11 mouse cellular contexts compared by ENCODE assay signal in the genomic region with DNA sequence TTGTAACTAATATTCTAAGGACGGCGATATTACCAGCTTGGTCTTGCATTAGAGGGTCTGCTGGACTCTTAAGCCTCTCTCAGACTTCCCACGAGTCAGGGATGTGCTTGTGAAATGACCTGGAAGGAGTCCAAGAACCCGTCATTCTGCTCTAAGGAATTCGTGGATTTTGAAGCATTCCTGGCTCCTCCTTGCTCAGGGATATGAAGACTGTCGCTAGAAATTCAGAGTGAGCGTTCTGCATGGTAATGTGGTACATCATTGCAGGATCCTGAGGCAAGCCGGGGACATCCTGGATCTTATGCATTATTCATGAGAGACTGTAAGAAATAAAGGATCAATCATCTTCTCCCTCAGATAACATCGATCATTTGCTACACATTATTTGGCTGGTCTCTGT.
DNase-seq lines count a peak whose midpoint lies in the region; ATAC-seq lines count a peak whose summit lies in the region.
"Had no signal": no experiment of that assay in that cellular context is flagged by ENCODE, and none has a peak within 500 bp of the region (broad histone marks: within the 10 kb centered on the region; RNA-seq: fewer than 3 reads in every experiment).

No protein-coding gene starts in this region.

- no peaks in the 10 kb centered on the region for H3K9me3 ChIP-seq in heart, embryonic 15.5 days (replicated peaks)

- no peak for ATAC-seq in heart, embryonic 15.5 days (replicated peaks; ENCODE audit: insufficient number of reproducible peaks, insufficient read depth, low FRiP score, low read depth)
- ATAC-seq in erythroblast, adult 5-6 weeks (replicated peaks; ENCODE audit: low FRiP score, poor library complexity, severe bottlenecking): no peak

- peak overlapping the region; percentile 18; the same call in 1 of the 2 replicates for H3K4me2 ChIP-seq in heart, embryonic 15.5 days

- WGBS in heart, embryonic 15.5 days: 44% methylated on average over 9 of the region's 9 CpGs

- H3K4me3 ChIP-seq in heart, embryonic 15.5 days: no peak overlapping the region
- H3K4me3 ChIP-seq: layer of hippocampus, adult 2 months had no signal

- no peak overlapping the region for H3K9ac ChIP-seq in heart, embryonic 15.5 days

- H3K27me3 ChIP-seq in heart, embryonic 15.5 days: no peaks in the 10 kb centered on the region

- DNase-seq in heart, postnatal 4 days: no peak
- peak; percentile 8 for DNase-seq in right cerebral cortex, adult 18-20 months
- DNase-seq in right cerebral cortex, postnatal 25 days: no peak
- DNase-seq in lung, postnatal 10 days: peak; percentile 44
- no peak for DNase-seq in thymus, postnatal 36 days
- no peak for DNase-seq in adrenal gland, postnatal 4 days (ENCODE audit: low spot score in 2 of 2)
- DNase-seq: cerebellum, postnatal 25 days; right cerebral cortex, postnatal 14 days had no signal

- H3K27ac ChIP-seq in heart, embryonic 15.5 days: no peak overlapping the region
- H3K27ac ChIP-seq: layer of hippocampus, adult 2 months had no signal

- no peaks in the 10 kb centered on the region for H3K36me3 ChIP-seq in heart, embryonic 15.5 days

- H3K4me1 ChIP-seq in heart, embryonic 15.5 days (replicated peaks): 0 out of 2 replicates have a peak, but pooled peaks cover 3% of the 10 kb centered on the region

Comparison
In these comparisons a context has a peak if more than half of its experiments do, and no peak if none do; other contexts are left out.
1. DNase-seq: peak in right cerebral cortex, adult 18-20 months (single experiment) and lung, postnatal 10 days (single experiment); none in heart, postnatal 4 days (single experiment), right cerebral cortex, postnatal 25 days (single experiment), thymus, postnatal 36 days (0 of 2) and adrenal gland, postnatal 4 days (0 of 2).